Mouse (Mus musculus) midbrain, postnatal 0 days (tissue): ENCODE measurements at regions not wholly inside any gene's neighbourhood (a gene's known extent, or its start where the extent isn't known, plus 50 kb on each side); places are given as distances from the start of the nearest gene placed in this dataset.

Source experiments
- ATAC-seq: fragments of 200-750 bp; cut with Nextera tagmentation; 2 replicates; pipeline ENCODE4 v1.8.0; 2017; ENCODE audit warnings: moderate number of reproducible peaks, mild to moderate bottlenecking, moderate TSS enrichment, moderate library complexity; ENCODE audit not compliant: low FRiP score
- DNase-seq: peaks from one replicate; pipeline ENCODE4 v3.0.0-alpha.2; 2015; ENCODE audit warnings: low spot score
- H3K27ac ChIP-seq: fragments of 300-500 bp; sonication (generic); 2 replicates; pipeline ENCODE4 v1.5.1; 2014; ENCODE audit warnings: low read depth, mild to moderate bottlenecking, low read length, mixed read lengths
- H3K27me3 ChIP-seq: fragments of 300-500 bp; sonication (generic); 2 replicates; pipeline ENCODE4 v1.6.1; 2014; ENCODE audit warnings: low read length, control low read depth, mixed read lengths; ENCODE audit not compliant: insufficient read depth
- H3K36me3 ChIP-seq: fragments of 300-500 bp; sonication (generic); 2 replicates; pipeline ENCODE4 v1.6.1; 2014; ENCODE audit warnings: low read length, control low read depth, mixed read lengths; ENCODE audit not compliant: insufficient read depth
- H3K4me1 ChIP-seq: fragments of 300-500 bp; sonication (generic); 2 replicates; pipeline ENCODE4 v1.6.1; 2014; ENCODE audit warnings: mild to moderate bottlenecking, control low read depth, antibody characterized with exemption, low read length, mixed read lengths; ENCODE audit not compliant: insufficient read depth
- H3K4me2 ChIP-seq: fragments of 300-500 bp; sonication (generic); 2 replicates; pipeline ENCODE4 v1.6.1; 2014; ENCODE audit warnings: low read depth, mild to moderate bottlenecking, low read length, mixed read lengths; ENCODE audit not compliant: poor library complexity, severe bottlenecking
- H3K4me3 ChIP-seq: fragments of 300-500 bp; sonication (generic); 2 replicates; pipeline ENCODE4 v1.5.1; 2014; ENCODE audit warnings: low read depth, mild to moderate bottlenecking, low read length, moderate library complexity
- H3K9ac ChIP-seq: fragments of 300-500 bp; sonication (generic); replicated peaks from 2 replicates; pipeline ENCODE4 v1.6.1; 2014; ENCODE audit warnings: mild to moderate bottlenecking, low read length, moderate library complexity, mixed read lengths; ENCODE audit not compliant: poor library complexity, severe bottlenecking
- H3K9me3 ChIP-seq: fragments of 300-500 bp; sonication (generic); 2 replicates; pipeline ENCODE4 v1.6.1; 2016; ENCODE audit warnings: low read length, control low read depth
- CTCF ChIP-seq: IDR thresholded peaks from 2 replicates; pipeline ENCODE4 v1.5.1; 2016; ENCODE audit warnings: antibody characterized with exemption, mild to moderate bottlenecking
- WGBS: fragments of 180-500 bp; shearing (Covaris S2); extraction: QIAGEN DNeasy Blood & Tissue Kit; methylation state at CpG from one replicate; pipeline ENCODE4 v1.1.7; 2014; 5-methylcytosine and 5-hydroxymethylcytosine counted together

DNA sequence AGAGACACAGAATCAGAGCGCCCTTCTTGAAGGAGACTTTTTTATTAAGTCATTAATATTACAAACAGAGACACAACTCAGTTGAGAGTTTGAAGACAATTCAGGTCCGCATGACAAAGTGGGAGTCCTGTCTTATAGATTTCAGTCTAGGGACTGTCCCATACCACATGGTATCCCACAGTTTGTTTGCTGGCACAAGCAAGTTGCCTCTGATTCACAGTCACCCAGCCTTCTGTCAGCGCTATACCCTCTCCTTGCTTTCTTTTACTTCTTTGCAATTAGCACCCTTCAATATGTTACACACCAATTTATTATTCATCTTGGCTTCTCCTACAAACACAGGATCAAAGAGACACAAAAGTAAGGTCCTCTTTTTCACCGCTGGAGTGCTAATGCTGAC is 337.9 kb upstream of the Hs6st1 start:
- no peaks in the 10 kb centered on the region for H3K27me3 ChIP-seq
- ATAC-seq = no peak
- WGBS = 80% methylated on average over 4 of the region's 4 CpGs

DNA sequence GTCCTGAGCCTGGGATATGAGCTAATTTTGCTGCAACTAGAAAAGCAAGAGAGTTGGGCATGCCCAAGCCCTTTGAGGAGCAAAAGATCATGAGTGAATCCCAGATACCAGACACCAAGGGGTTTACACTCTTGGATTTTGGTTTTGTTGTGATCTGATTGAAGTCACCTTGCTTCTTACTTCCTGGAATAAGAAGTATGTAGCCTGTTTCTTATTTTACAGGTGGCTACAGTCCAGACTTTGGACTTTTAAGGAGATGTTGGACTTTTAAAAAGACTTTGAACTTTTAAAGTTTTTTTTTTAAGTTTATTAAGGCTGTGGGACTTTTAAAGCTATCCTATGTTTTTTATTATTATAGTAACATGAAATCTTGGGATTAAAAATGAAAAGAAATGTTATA is 332.0 kb upstream of the Hs6st1 start:
- H3K4me1 ChIP-seq = no peaks in the 10 kb centered on the region
- H3K9ac ChIP-seq = no peak overlapping the region
- DNase-seq = no peak
- H3K4me3 ChIP-seq = no peak overlapping the region
- TF ChIP-seq CTCF = no peak
- no peak overlapping the region for H3K4me2 ChIP-seq
- no peak for ATAC-seq
- no peak overlapping the region for H3K27ac ChIP-seq
- H3K36me3 ChIP-seq = no peaks in the 10 kb centered on the region
- H3K27me3 ChIP-seq = no peaks in the 10 kb centered on the region
- H3K9me3 ChIP-seq = no peaks in the 10 kb centered on the region

More for the DNA sequence above, 337.9 kb upstream of the Hs6st1 start:
- no peak for TF ChIP-seq CTCF
- Histone ChIP-seq H3K4me3 (no peak overlapping the region), H3K36me3 (no peaks in the 10 kb centered on the region), H3K4me1 (no peaks in the 10 kb centered on the region), H3K27ac (no peak overlapping the region), H3K9ac (no peak overlapping the region), H3K4me2 (no peak overlapping the region), H3K9me3 (no peaks in the 10 kb centered on the region)
- no peak for DNase-seq

DNA sequence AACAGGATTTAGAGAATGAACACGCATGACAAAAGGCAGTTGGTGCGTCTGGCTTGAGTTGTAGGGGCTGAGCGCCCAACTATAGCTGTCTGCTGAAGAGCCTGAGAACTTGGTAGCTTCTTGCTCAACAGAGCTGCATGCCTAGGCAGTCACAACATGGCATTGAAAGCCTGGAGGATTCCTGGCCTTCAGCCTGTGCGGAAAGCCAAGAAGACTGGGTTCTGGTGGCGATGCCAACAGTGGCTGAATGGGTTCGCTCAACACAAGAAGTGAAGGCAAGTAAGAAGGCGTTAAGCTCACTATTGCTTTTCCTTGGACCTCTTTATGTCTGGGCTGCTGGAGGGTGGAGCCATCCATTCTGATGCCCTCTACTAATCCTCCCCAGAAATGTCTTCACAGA is 318.6 kb upstream of the Hs6st1 start:
- Histone ChIP-seq H3K9ac (no peak overlapping the region), H3K27ac (no peak overlapping the region), H3K27me3 (no peaks in the 10 kb centered on the region), H3K36me3 (no peaks in the 10 kb centered on the region), H3K4me2 (no peak overlapping the region), H3K4me1 (no peaks in the 10 kb centered on the region), H3K9me3 (no peaks in the 10 kb centered on the region), H3K4me3 (no peak overlapping the region)
- 82% methylated on average over 7 of the region's 7 CpGs for WGBS
- no peak for TF ChIP-seq CTCF
- DNase-seq = peak; percentile 23
- ATAC-seq = no peak

DNA sequence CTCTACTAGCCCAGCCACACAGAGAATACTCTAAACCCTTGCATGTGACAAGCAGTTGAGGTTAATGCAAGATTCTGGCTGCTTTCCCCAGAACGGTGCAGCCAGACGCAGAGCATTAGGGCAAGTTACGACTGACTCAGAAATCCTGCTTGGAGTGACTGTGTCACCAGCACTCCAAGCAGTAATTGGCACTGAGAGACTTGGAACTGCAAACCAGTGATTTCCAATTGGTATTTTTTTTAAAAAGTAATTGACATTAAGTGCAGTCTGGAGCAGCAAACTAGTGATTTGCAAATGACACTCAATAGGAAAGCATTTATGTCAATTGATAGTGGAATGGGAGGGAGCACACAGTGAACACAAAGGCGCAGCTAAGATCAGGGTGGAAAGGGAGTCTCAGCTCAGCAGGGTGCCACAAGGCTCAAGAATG is 318.1 kb upstream of the Hs6st1 start:
- no peak overlapping the region for H3K4me2 ChIP-seq
- H3K9ac ChIP-seq = no peak overlapping the region
- no peak for ATAC-seq
- H3K4me3 ChIP-seq = no peak overlapping the region
- no peak overlapping the region for H3K27ac ChIP-seq
- WGBS = 42% methylated on average over 4 of the region's 4 CpGs
- no peaks in the 10 kb centered on the region for H3K4me1 ChIP-seq
- TF ChIP-seq CTCF = no peak
- no peaks in the 10 kb centered on the region for H3K9me3 ChIP-seq
- H3K36me3 ChIP-seq = no peaks in the 10 kb centered on the region
- DNase-seq = no peak
- no peaks in the 10 kb centered on the region for H3K27me3 ChIP-seq

DNA sequence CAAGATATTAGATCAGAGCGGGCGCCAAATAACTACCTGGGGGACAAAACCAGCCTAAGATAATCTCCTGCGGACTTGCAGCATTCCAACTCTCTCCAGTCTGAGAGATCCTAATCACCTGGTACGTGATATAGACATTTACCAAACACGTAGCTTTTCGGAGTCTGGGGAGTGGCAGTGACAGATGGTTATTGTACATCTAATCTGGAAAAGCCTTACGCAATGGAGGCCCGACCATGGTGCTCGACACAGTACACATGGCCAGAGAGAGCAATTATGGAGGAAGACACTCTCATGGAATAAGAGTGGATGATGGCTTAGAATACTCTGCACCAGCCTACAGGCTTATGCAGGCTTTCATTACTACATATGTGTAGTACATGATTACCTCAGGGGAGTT is 315.6 kb upstream of the Hs6st1 start:
- ATAC-seq (no peak), DNase-seq (no peak)

DNA sequence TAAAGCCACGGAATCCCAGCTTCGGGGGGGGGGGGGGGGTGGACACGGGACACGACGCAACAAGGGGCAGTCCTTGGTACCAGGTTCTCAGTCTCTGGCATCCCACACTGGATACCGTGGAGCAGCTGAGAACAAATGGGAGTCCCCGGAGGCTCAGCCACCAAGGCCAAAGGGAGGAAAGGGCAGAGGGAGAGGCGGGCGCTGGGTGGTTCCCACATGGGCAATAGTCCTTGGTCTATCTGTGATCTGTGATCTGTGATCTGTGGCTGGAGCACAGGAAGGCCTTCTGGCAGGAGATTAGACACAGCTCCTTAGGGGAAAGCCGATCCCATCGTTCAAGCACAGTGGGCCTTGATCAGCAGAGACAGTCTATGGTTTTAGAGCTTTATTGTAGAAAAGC is 314.0 kb upstream of the Hs6st1 start:
- no peak overlapping the region for H3K4me2 ChIP-seq
- no peak overlapping the region for H3K27ac ChIP-seq
- ATAC-seq (no peak), DNase-seq (no peak)
- no peak overlapping the region for H3K4me3 ChIP-seq
- H3K27me3 ChIP-seq = no peaks in the 10 kb centered on the region
- H3K9me3 ChIP-seq = no peaks in the 10 kb centered on the region
- no peaks in the 10 kb centered on the region for H3K4me1 ChIP-seq
- H3K36me3 ChIP-seq = no peaks in the 10 kb centered on the region
- 87% methylated on average over 10 of the region's 11 CpGs for WGBS
- TF ChIP-seq CTCF = no peak
- H3K9ac ChIP-seq = no peak overlapping the region

More for the DNA sequence above, 315.6 kb upstream of the Hs6st1 start:
- 95% methylated on average over 9 of the region's 9 CpGs for WGBS
- TF ChIP-seq CTCF = no peak
- Histone ChIP-seq H3K9me3 (no peaks in the 10 kb centered on the region), H3K9ac (no peak overlapping the region), H3K27me3 (no peaks in the 10 kb centered on the region), H3K4me1 (no peaks in the 10 kb centered on the region), H3K36me3 (no peaks in the 10 kb centered on the region), H3K4me3 (no peak overlapping the region), H3K4me2 (no peak overlapping the region), H3K27ac (no peak overlapping the region)
